In the genomic region with DNA sequence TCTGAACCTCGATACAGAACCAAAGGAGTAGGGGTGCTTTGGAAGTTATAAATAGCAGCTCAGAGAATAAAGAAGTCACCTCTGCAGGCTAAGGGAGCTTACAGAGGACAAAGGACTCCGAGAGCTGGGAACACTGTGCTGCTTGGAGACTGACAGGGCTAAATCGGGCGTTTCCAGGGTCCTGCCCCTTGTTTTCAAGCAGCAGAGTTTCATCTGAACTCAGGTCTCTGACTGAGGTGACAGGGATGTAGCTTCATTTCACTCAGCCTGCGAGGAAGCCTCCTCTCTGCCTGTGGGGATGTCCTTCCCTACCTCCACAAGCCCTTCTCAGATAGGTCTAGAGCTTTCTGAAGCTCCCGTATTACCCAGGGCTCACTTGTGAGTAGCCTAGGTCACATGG, we compare ENCODE assay signal across 8 mouse cellular contexts.
A peak's percentile ranks its signal among the peaks of the same experiment; 100 is the strongest.
DNase-seq lines count a peak whose midpoint lies in the region; ATAC-seq and TF ChIP-seq lines count a peak whose summit lies in the region.

No protein-coding gene starts in this region.

- TF ChIP-seq EP300 in liver, postnatal 0 days (IDR thresholded peaks at IDR 0.05; ENCODE audit: low read depth), result no peak

- H3K27ac ChIP-seq in heart, embryonic 11.5 days (ENCODE audit: low read depth, low read length), result peak overlapping the region; percentile 78
- H3K27ac ChIP-seq in cortical plate, adult 2 months (ENCODE audit: insufficient read depth, low read length), result no peak overlapping the region; the same call in 1 of the 2 replicates
- peak overlapping the region; percentile 94 for H3K27ac ChIP-seq in hindbrain, embryonic 10.5 days
- peak overlapping the region; percentile 84 for H3K27ac ChIP-seq in midbrain, embryonic 15.5 days
- no peak overlapping the region for H3K27ac ChIP-seq in liver, postnatal 0 days (ENCODE audit: low read depth)

- no peaks in the 10 kb centered on the region for H3K9me3 ChIP-seq in heart, embryonic 11.5 days (replicated peaks; ENCODE audit: control insufficient read depth, low read length)
- H3K9me3 ChIP-seq in hindbrain, embryonic 10.5 days, result no peaks in the 10 kb centered on the region
- H3K9me3 ChIP-seq in midbrain, embryonic 15.5 days, result no peaks in the 10 kb centered on the region
- no peaks in the 10 kb centered on the region for H3K9me3 ChIP-seq in liver, postnatal 0 days (ENCODE audit: low read length)

- H3K4me3 ChIP-seq in heart, embryonic 11.5 days (ENCODE audit: low read depth, low read length), result peak overlapping the region; percentile 30
- H3K4me3 ChIP-seq in cortical plate, adult 2 months (ENCODE audit: insufficient read depth, low read length), result peak overlapping the region; percentile 35
- H3K4me3 ChIP-seq in hindbrain, embryonic 10.5 days, result peak overlapping the region; percentile 44
- H3K4me3 ChIP-seq in midbrain, embryonic 15.5 days, result peak overlapping the region; percentile 28
- H3K4me3 ChIP-seq in liver, postnatal 0 days (ENCODE audit: low read depth, low read length), result no peak overlapping the region

- no peaks in the 10 kb centered on the region for H3K27me3 ChIP-seq in heart, embryonic 11.5 days (ENCODE audit: control insufficient read depth, insufficient read depth, low read length)
- peaks cover 13% of the 10 kb centered on the region for H3K27me3 ChIP-seq in hindbrain, embryonic 10.5 days (ENCODE audit: insufficient read depth, poor library complexity, severe bottlenecking)
- no peaks in the 10 kb centered on the region for H3K27me3 ChIP-seq in midbrain, embryonic 15.5 days (replicated peaks)
- H3K27me3 ChIP-seq in liver, postnatal 0 days (ENCODE audit: insufficient read depth, low read length), result no peaks in the 10 kb centered on the region

- peak overlapping the region; percentile 58 for H3K9ac ChIP-seq in heart, embryonic 11.5 days (ENCODE audit: low read depth, low read length)
- peak overlapping the region; percentile 40 for H3K9ac ChIP-seq in midbrain, embryonic 15.5 days
- no peak overlapping the region for H3K9ac ChIP-seq in liver, postnatal 0 days (replicated peaks)

- peak overlapping the region; percentile 55 for H3K4me2 ChIP-seq in heart, embryonic 11.5 days
- H3K4me2 ChIP-seq in midbrain, embryonic 15.5 days, result peak overlapping the region; percentile 46
- no peak overlapping the region for H3K4me2 ChIP-seq in liver, postnatal 0 days (ENCODE audit: low read depth, low read length)

- H3K4me1 ChIP-seq in heart, embryonic 11.5 days (ENCODE audit: control insufficient read depth, insufficient read depth, low read length), result peaks cover 33% of the 10 kb centered on the region
- H3K4me1 ChIP-seq in cortical plate, adult 2 months (ENCODE audit: control insufficient read depth, insufficient read depth, low read length), result peaks cover 3% of the 10 kb centered on the region; the same call in 1 of the 2 replicates
- peaks cover 81% of the 10 kb centered on the region for H3K4me1 ChIP-seq in hindbrain, embryonic 10.5 days (replicated peaks)
- H3K4me1 ChIP-seq in midbrain, embryonic 15.5 days, result peaks cover 50% of the 10 kb centered on the region
- no peaks in the 10 kb centered on the region for H3K4me1 ChIP-seq in liver, postnatal 0 days (ENCODE audit: insufficient read depth)

- 0 out of 2 replicates have a peak, but pooled peaks have one; percentile 25 for ATAC-seq in heart, embryonic 11.5 days (replicated peaks; ENCODE audit: insufficient number of reproducible peaks, low FRiP score, low TSS enrichment)
- ATAC-seq in midbrain, embryonic 15.5 days (replicated peaks), result peak; percentile 55
- no peak for ATAC-seq in liver, postnatal 0 days

- no peak for TF ChIP-seq POLR2A in cortical plate, adult 2 months (IDR thresholded peaks at IDR 0.05; ENCODE audit: extremely low read depth, insufficient read depth, low read length)

- 19% methylated on average over 6 of the region's 6 CpGs for WGBS in heart, embryonic 11.5 days (ENCODE audit: insufficient replicate concordance)
- 15% methylated on average over 6 of the region's 6 CpGs for WGBS in hindbrain, embryonic 10.5 days
- WGBS in midbrain, embryonic 15.5 days, result 4% methylated on average over 6 of the region's 6 CpGs
- 51% methylated on average over 6 of the region's 6 CpGs for WGBS in liver, postnatal 0 days (ENCODE audit: insufficient replicate concordance)

- DNase-seq in heart, adult 9 months (ENCODE audit: low spot score in 2 of 2), result no peak
- peak; percentile 77 for DNase-seq in hindbrain, embryonic 10.5 days (ENCODE audit: low spot score)
- no peak for DNase-seq in layer of hippocampus, adult 9-11 months
- DNase-seq in thymus, postnatal 25 days, result no peak
- DNase-seq in liver, postnatal 0 days, result no peak

- H3K36me3 ChIP-seq in heart, embryonic 11.5 days (ENCODE audit: control insufficient read depth, insufficient read depth, low read length), result no peaks in the 10 kb centered on the region
- H3K36me3 ChIP-seq in hindbrain, embryonic 10.5 days, result no peaks in the 10 kb centered on the region
- H3K36me3 ChIP-seq in midbrain, embryonic 15.5 days (replicated peaks), result no peaks in the 10 kb centered on the region
- no peaks in the 10 kb centered on the region for H3K36me3 ChIP-seq in liver, postnatal 0 days (replicated peaks; ENCODE audit: insufficient read depth, low read length)

- TF ChIP-seq CTCF in cortical plate, adult 2 months (IDR thresholded peaks at IDR 0.05; ENCODE audit: extremely low read depth, insufficient read depth, low read length), result no peak
- no peak for TF ChIP-seq CTCF in liver, postnatal 0 days (IDR thresholded peaks at IDR 0.05; ENCODE audit: low read depth)

Comparison
In these comparisons a context has a peak if more than half of its experiments do, and no peak if none do; other contexts are left out.
1. H3K27ac ChIP-seq: peak in heart, embryonic 11.5 days (single experiment), hindbrain, embryonic 10.5 days (single experiment) and midbrain, embryonic 15.5 days (single experiment); none in cortical plate, adult 2 months (single experiment) and liver, postnatal 0 days (single experiment).